Mouse (Mus musculus): ENCODE measurements around the gene Gm5141.
"Not testable (repeated sequence)": the region's sequence is repeated elsewhere in the genome, so short reads cannot be mapped to it uniquely, and the experiment has no call there.

The Gm5141 gene

DNA sequence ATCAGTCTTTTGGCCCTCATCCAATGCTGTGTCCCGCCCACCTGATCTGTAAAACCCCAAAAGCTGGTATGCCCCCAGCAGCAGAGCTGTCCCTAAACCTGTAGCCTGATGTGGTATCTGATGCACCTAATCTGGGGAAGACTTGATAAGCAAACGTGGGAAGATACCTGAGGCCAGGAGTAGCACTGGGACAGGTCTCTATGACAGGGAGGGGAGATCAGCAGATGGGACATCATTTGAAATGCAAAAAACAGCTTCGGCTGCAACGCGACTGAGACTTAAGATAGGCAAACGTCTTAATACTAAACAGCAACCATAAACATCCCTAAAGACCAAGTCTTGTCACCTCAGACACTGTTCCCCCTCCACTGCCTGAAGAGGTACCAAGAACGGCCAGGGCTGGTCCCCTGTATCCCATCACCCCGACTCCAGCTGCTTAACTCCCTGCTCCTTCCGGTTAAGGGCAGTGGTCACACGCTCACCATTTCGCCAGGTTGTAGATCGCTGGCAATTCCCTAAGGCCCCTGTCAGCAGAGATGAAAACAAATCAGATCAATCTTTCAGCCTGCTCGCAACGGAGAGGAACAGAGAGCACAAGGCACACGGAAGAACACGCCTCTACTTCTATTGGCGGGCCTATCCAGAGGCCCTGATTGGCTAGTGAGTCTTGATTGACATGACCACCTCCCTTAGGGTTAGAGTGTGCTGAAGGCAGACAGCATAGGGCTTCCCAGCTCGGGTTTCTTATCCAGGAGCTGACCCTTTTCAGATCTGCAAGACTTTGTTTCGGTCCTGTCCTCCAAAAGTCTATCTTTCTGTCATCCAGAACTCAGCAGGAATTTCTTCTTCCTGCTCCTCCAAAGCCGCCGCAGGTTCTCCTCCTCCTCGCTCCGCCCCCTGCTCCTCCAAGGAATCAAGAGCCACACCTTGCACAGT lies at the start of gene Gm5141:
Gene Gm5141, minus strand, starts transcription at position 610 of the 936 bp plus-strand sequence.
- DNase-seq = peak; percentile 61

DNA sequence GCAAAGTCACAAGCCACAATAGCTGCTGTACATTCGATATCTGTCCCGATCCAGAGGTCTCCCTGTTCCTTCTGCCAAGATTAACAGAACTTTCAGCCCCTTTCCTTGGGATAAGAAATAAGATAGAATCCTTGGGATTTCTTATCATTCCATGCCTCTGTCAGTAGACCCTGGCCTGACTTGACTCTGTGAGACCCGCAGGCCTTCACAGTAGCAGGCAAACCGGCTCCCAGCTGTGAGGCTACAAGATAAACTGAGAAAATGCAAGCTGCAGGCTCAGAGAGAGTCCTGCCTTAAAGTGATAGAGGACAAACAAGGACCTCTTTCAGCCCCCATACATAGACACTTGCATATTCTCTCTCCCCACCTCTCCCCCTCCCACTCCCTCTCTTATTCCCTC lies 47.7 kb upstream of the Gm5141 start:
- no peak for DNase-seq

DNA sequence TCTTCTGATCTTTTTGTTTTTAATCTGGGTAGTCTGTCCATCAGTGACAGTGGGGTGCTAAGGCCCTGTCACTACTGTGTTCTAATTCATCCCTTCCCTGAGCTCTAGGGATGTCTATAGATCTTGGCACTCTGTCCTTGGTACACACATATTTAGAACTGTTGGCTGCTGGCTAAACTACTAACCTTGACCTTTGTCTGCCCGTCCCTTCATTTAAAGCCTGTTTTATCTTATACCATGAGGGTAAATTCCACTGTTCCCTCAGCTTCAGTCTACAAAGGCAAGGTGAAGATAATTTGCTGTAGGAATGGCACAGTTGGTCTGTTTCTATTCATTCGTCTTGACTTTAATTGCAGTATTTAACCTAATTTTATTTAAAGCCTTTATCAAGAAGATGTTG lies 46.6 kb upstream of the Gm5141 start:
- no peak for DNase-seq

DNA sequence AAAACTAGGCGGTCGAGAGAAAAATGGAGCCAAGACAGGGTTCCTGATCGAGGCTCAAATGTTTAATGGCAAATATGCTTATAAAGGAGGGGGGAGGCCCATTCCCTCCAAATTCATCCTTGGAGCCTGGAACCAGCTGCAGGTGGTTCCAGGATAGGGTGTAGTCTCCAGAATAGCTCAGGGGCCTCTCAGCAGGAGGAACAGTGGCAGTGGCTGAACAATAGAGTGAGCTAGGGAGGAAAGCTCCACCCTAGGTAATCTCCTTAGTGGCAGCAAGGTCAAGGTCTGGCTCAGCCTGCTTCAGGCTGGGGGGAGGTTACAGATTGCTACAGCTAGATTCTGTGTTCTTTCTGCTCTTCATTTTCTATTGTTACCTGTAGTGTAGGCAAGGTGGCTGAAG lies 30.1 kb upstream of the Gm5141 start:
- not testable (repeated sequence) for DNase-seq

DNA sequence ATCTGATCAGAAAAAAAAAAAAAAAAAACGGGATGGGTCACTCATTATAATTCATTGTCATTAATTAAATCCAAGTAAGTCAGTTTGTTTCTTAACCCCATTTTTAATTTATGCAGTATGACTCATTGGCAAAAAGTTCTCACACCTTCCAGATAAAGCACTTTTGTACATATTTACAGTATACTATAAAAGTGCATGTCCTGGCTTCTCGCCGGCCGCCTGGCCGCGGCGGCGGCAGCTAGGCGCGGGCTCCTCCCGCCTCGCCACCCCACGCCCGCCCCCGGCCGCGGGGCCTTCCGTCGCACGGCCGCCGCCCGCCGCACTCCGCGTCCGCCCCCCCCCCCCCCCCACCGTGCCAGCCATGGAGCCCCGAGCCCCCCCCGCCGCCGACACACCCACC lies 27.1 kb upstream of the Gm5141 start:
- DNase-seq = no peak

DNA sequence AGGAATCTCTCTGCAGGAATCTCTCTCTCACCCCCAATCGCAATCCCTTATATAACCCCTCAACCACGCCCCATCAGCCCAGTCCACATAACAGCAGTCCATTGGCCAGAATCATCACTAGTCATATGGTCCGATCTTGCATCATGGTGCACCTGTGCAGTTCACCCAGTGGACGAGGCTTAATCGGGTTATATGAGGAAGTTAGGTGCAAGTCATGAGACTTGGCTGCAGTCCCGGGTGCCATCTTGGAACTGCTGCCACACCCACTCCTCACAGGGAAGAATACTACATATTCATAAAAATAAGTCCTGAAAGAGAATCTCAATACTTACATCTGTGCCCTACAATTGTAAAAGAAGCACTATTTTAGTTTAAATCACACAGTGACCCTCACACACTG lies 22.4 kb upstream of the Gm5141 start:
- DNase-seq = not testable (repeated sequence)

DNA sequence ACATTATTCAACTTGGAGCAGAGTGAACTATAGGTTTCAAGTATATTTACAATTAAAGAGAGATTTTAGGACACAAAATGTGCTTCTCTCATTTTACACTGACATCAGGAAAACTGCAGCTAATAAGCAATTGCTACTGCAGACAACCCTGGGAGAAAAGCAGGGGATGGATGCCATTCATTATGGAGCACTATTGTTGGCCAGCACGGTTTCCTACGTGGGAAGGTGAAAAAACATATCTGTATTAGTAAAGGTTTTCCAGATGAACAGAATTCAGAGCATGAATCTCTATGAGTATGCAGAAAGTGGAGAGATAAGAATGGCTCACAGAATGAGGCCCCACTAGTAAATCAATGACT lies 506 bp upstream of the Gm5141 start:
- not testable (repeated sequence) for DNase-seq

DNA sequence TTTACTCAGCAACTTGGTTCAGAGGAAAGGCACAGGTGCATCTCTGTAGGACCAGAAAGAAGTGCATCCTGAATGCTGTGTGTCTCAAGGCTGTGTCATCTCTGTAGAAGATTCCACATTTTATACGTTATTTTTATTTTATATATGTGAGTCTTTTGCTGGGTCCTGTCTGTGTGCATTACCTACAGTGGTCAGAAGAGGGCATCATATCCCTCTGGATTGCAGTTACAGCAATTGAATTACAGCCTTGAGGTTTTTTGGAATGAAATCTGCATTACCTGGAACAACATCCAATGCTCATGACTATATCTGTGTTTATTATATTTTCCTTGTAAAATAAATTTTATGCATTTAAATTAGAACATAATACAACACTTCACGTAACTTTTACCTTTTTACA lies 21.8 kb downstream of the Gm5141 start:
- DNase-seq = not testable (repeated sequence)

DNA sequence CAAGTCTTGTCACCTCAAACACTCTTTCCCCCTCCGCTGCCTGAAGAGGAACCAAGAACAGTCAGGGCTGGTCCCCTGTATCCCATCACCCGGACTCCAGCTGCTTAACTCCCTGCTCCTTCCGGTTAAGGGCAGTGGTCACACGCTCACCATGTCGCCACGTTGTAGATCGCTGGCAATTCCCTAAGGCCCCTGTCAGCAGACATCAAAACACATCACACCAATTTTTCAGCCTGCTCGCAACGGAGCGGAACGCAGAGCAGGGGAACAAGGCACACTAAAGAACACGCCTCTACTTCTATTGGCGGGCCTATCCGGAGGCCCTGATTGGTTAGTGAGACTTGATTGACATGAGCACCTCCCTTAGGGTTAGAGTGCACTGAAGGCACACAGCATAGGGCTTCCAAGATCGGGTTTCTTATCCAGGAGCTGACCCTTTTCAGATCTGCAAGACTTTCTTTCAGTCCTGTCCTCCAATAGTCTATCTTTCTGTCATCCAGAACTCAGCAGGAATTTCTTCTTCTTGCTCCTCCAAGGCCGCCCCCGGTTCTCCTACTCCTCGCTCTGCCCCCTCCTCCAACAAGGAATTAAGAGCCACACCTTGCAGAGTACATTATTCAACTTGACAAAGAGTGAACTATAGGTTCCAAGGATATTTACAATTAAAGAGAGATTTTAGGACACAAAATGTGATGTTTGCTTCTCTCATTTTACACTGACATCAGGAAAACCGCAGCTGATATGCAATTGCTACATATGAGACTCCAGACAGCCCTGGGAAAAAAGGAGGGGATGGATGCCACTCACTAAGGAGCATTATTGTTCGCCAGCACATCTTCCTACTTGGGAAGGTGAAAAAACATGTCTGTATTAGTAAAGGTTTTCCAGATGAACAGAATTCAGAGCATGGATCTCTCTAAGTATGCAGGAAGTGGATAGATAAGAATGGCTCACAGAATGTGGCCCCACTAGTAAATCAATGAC lies 24.9 kb downstream of the Gm5141 start, which contains the start of gene Platr25:
Gene Platr25, minus strand, starts transcription at position 278 of the 984 bp plus-strand sequence.
- peak; percentile 47 for DNase-seq

DNA sequence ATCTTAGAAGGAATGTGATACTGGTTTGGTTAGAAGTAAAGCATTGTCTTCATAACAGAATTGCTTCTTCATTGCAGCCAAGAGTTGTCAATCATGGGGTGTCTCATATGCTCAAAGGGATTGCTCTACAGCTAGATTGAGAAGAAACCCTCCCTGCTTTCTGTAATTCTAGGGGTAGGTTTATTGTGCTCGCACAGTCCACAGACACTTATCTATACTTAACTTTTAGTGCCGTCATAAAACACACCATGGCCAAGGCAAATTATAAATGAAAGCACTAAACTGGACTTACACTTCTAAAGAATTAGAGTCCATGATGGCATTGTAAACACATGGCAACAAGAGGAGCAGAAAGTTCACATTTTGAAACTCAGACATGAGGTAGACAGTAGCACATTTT lies 52.3 kb downstream of the Gm5141 start:
- no peak for DNase-seq
